Mouse (Mus musculus) heart, postnatal 4 days (tissue): ENCODE measurements around the gene Sned1. TPM values are rescaled to one million over a fixed set of nuclear protein-coding genes. Genes with fewer than 3 reads are reported as not detected.

Source experiments
- DNase-seq: peaks from one replicate; pipeline ENCODE4 v3.0.0; 2021
- microRNA-seq, 2 experiments: library from miRNA; unstranded; fragments of <30 nt; microRNA quantifications; one replicate each; pipeline ENCODE4 v1.2.0; 2021 to 2022
- total RNA-seq, 2 experiments: library from RNA; stranded (reverse); gene quantifications; 2 replicates each; pipeline ENCODE4 v1.2.3; 2021

Gene Sned1
- total RNA-seq, 2 experiments from 2014 or later = 11.0 to 11.4 TPM

DNA sequence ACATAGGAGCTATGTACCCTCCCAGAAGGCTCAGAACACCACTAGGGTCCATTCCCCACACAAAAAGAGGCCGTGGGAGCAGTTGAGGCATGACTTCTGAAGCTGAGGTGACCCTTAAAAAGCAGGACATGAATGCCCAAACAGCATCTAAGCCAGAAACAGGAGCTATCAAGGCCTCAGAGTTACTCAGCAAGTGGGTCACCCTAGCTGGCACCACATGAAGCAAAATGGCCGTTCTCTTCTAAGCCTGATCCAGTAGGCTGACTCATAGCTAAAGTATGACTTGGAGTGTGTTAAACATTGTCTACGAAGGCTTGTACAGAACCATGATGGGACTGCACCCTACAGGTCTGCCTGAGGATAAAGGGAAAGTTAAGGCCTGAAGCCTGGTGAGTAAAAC lies 90.8 kb downstream of the Sned1 start:
- no peak for DNase-seq

DNA sequence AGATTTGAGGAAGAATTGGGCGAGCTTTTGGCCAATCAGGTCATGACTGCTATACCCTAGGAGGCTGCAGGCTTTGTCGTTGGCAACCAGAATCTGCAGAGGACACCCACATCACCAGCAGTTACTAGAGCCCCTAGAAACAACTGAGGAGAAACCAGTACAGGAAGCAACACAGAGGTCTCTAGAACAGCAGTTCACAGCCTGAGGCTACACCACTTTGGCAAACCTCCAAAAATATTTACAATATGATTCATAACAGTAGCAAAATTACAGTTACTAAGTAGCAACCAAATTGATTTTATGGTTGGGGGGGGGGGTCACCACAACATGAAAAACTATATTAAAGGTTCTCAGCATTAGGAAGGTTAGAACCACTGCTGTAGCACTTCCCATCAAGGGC lies 99.0 kb downstream of the Sned1 start:
- DNase-seq = no peak

DNA sequence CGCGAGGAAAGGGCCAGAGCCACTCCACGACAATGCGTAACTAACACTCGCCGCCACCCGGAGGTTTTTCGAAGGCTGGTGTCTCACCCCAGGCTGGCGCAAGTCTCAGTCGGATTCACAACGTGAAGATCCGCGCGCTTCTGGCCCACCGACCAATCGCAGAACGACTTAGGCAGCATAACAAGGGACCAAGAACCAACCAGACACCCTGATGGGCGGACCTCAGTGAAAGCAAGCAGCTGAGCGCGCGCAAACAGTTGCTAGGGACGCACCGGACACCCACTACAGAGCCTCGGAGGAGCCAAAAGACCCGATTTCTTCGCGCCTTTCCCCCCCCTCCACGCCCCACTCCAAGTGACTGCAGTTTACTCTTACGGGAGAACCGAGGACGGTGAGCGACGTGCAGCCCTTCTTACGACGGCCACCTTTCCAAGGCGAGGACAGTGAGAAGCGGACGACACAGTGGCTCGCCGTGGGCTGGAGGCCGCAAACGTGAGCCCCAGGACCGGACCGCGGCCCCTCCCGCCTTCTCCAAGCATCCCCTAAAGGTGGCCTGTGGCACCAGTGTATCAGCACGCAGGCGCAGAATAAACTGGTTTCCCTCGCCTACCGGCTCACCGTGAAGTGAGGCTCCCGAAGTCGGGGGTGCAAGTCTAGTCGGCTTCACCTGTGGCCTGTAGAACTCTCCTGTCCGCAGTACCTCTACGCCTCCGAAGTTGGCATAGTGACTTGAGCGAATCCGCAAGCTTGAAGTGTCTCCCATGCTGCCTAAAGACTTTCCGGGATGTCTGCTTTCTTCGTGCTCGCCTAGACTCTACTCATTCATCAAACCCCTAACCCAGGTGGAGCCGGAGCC lies 107.2 kb downstream of the Sned1 start, which contains the start of the genes Ppp1r7 and Pask:
Gene Ppp1r7, plus strand, starts transcription at position 207 of the 856 bp plus-strand sequence.
Gene Pask, minus strand, starts transcription at position 835 of the 856 bp plus-strand sequence.
- peak; percentile 95 for DNase-seq

DNA sequence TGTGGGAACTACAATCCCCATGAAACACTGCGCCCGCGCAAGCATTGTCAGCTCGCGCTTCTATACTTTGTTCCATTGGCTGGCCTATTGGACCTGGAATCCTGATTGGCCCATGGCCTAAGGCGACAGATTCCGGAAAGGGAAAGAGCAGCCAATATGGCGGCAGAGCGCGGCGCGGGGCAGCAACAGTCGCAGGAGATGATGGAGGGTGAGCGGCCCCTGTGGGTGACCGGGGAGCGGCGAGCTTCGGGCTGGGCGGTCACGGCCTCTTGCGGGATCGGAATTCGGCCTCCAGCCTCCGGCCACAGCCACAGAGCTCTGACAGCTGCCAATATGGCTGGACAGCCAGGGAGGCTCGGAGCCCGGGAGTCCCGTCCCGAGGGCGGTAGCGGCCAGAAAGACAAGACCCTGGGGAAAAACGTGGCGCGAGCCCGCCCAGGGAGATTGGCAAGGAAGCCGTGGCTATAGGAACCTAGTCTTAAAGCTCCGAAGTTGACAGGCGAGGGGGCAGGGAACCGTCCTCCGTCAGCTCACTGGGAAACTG lies 107.9 kb downstream of the Sned1 start:
- DNase-seq = peak; percentile 94

DNA sequence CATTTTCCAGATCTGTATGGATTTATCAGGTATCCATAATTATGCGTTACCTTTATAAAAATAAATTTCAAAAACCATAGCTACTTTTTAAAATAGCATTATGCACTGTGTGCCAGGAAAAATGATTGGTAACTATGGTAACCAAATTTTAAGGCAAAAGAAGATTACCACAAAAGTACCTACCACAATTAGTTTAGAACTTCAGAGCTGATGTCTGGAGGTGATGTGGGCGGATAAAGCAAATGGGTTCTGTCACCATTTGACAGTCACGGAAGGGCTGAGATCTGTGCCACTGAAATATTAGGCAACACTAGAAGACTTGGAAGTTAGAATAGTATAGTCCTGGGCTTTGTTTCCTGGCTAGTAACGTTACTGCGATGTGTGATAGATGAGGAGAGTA lies 111.5 kb downstream of the Sned1 start:
- DNase-seq = no peak

DNA sequence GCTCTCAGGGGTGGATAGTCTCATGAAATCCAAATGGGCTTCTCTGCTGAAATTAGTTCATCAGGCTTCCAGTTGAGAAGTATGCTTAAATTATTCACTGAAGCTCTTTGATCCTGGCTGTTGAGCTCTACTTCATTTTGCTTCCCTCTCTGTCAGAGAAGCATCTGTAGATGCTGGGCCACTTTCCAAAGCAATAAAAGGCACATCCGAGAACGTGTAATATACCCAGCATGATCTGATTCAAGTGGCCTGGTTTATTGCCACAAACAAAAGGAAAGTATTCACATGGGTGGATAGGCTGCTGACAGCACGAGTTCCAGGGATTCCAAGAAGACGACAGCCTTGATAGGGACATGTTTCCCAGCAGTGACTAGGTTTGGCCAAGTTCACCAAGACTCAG lies 114.1 kb downstream of the Sned1 start:
- no peak for DNase-seq

Small RNA genes lying within 50 kb of the gene (microRNA-seq; reads per million reads assigned to microRNA genes)
- gene Mir6901 = 0 to 0.20 reads per million in 2 experiments
- 0.20 to 0.69 reads per million in 2 experiments for gene Mir6902

Other genes starting within 250 kb of the Sned1 start
- not detected for gene Aqp12, start 229.5 kb upstream of the Sned1 start, total RNA-seq
- gene Kif1a, start 133.9 kb upstream of the Sned1 start, total RNA-seq = 1 to 10 TPM; 6.2 to 7.5 TPM
- not detected for gene Agxt, start 100.6 kb upstream of the Sned1 start, total RNA-seq
- gene 2310007B03Rik, start 74.9 kb upstream of the Sned1 start, total RNA-seq = not detected
- under 1 TPM; 0.45 to 0.48 TPM for gene Crocc2, start 67.1 kb upstream of the Sned1 start, total RNA-seq
- 10 to 100 TPM; 13.0 to 13.7 TPM for gene Mterf4, start 70.1 kb downstream of the Sned1 start, total RNA-seq
- 10 to 100 TPM; 30.5 to 34.9 TPM for gene Ppp1r7, start 107.0 kb downstream of the Sned1 start, total RNA-seq
- 1 to 10 TPM; 7.9 to 8.6 TPM for gene Pask, start 107.6 kb downstream of the Sned1 start, total RNA-seq
- gene Ano7, start 138.1 kb downstream of the Sned1 start, total RNA-seq = not detected
- gene Hdlbp, start 243.0 kb downstream of the Sned1 start, total RNA-seq = 100 to 1,000 TPM; 317 to 330 TPM